Mouse (Mus musculus): ENCODE data around the gene Tnrc18. TPM values are rescaled to one million over a fixed set of nuclear protein-coding genes. Genes with fewer than 3 reads are reported as not detected.

The Tnrc18 gene
- polyA plus RNA-seq, 1 experiment from 2014 or later: 32.5 TPM

DNA sequence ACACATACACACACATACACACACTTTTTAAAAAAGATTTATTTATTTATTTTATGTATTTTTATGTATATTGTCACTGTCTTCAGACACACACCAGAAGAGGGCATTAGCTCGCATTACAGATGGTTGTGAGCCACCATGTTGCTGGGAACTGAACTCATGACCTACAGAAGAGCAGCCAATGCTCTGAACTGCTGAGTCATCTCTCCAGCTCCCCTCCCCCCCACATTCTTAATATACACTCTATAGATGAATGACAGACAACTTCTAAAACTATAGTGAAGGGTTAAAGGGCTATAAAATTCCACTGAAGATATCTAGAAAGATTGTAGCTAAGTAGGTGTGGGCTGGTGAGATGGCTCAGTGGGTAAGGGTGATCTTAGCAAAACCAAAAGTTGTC, 13.7 kb downstream of the Tnrc18 start:
- DNase-seq (ENCODE audit: low spot score) (no peak), ATAC-seq (ENCODE audit: insufficient read depth, low FRiP score, low TSS enrichment) (no peak)
- 82% methylated on average over 1 of the region's 1 CpGs for WGBS
- Histone ChIP-seq H3K4me1 (ENCODE audit: control insufficient read depth, insufficient read depth, low read length) (peaks cover 19% of the 10 kb centered on the region), H3K27ac (ENCODE audit: low read depth, low read length) (no peak overlapping the region), H3K9me3 (ENCODE audit: control insufficient read depth, low read length) (no peaks in the 10 kb centered on the region), H3K27me3 (ENCODE audit: control insufficient read depth, insufficient read depth, low read length) (no peaks in the 10 kb centered on the region), H3K4me2 (ENCODE audit: low read depth) (no peak overlapping the region), H3K4me3 (ENCODE audit: low read depth, low read length) (no peak overlapping the region), H3K36me3 (ENCODE audit: control insufficient read depth, insufficient read depth, low read length) (peaks cover 9% of the 10 kb centered on the region), H3K9ac (ENCODE audit: low read length) (no peak overlapping the region)

DNA sequence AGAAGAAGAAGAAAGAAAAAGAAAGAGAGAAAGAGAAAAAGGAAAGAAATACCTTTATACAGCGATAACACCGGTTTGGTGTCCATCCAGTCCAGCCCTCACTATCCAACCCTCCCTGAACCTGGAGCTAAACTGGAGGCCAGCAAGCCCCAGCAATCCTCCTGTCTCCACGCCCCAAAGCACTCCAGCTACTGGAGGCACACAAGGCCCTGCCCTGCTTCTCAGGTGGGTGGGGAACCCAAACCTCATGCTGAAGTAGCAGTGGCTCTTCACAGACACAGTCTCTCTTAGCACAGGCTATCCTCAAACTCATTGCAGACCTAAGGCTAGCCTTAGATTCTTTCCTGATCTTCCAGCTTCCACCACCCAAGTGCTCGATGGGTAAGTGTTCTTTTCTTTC, 14.6 kb downstream of the Tnrc18 start:
- Histone ChIP-seq H3K4me1 (ENCODE audit: control insufficient read depth, insufficient read depth, low read length) (peaks cover 19% of the 10 kb centered on the region), H3K9ac (ENCODE audit: low read length) (no peak overlapping the region), H3K27ac (ENCODE audit: low read depth, low read length) (no peak overlapping the region), H3K36me3 (ENCODE audit: control insufficient read depth, insufficient read depth, low read length) (peaks cover 9% of the 10 kb centered on the region), H3K27me3 (ENCODE audit: control insufficient read depth, insufficient read depth, low read length) (no peaks in the 10 kb centered on the region), H3K4me3 (ENCODE audit: low read depth, low read length) (no peak overlapping the region), H3K9me3 (ENCODE audit: control insufficient read depth, low read length) (no peaks in the 10 kb centered on the region), H3K4me2 (ENCODE audit: low read depth) (no peak overlapping the region)
- 83% methylated on average over 4 of the region's 4 CpGs for WGBS
- no peak for DNase-seq (ENCODE audit: low spot score)
- no peak for ATAC-seq (ENCODE audit: insufficient read depth, low FRiP score, low TSS enrichment)

DNA sequence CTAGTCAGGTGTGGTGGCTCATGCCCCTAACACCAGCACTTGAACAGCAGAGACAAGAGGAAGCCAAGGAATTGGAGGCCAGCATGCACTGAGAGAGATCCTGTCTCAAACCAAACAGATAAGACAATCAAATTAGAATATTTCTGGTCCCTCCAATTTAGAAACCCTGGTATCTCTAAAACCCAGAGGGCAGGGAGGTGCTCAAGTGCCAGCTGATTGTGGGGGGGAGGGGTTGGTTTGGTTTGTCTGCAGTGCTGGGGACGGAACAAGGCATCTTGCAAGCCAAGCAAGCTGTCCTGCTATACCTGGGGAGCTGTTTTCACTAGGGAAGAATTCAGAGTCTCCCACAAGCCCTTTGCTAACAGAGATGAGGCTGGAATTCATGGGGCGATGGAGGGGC, 15.5 kb downstream of the Tnrc18 start:
- Histone ChIP-seq H3K36me3 (ENCODE audit: control insufficient read depth, insufficient read depth, low read length) (peaks cover 7% of the 10 kb centered on the region), H3K9me3 (ENCODE audit: control insufficient read depth, low read length) (no peaks in the 10 kb centered on the region), H3K27ac (ENCODE audit: low read depth, low read length) (no peak overlapping the region), H3K4me2 (ENCODE audit: low read depth) (no peak overlapping the region), H3K9ac (ENCODE audit: low read length) (no peak overlapping the region), H3K4me1 (ENCODE audit: control insufficient read depth, insufficient read depth, low read length) (peaks cover 19% of the 10 kb centered on the region), H3K27me3 (ENCODE audit: control insufficient read depth, insufficient read depth, low read length) (no peaks in the 10 kb centered on the region), H3K4me3 (ENCODE audit: low read depth, low read length) (no peak overlapping the region)
- DNase-seq (ENCODE audit: low spot score) (no peak), ATAC-seq (ENCODE audit: insufficient read depth, low FRiP score, low TSS enrichment) (no peak)
- 69% methylated on average over 2 of the region's 2 CpGs for WGBS

DNA sequence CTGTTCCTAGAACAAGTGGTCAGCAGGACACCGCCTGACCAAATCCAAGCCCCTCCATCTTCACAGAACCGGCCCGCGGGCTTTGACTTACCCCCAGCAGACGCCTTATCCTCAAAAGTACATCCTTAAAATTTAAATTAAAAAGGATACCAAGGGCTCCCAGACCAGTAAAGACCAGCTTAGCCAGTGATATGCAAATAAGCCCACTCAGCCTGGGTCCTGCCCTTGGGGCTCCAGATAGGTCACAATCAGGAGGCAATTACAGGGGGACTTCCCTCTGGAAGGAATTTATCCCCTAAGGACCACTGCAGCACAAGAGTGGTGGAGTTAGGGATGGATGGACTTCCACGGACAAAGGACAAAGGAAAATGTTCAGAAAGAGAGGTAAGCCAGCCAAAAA, 16.8 kb downstream of the Tnrc18 start:
- Histone ChIP-seq H3K27me3 (ENCODE audit: control insufficient read depth, insufficient read depth, low read length) (no peaks in the 10 kb centered on the region), H3K9ac (ENCODE audit: low read length) (no peak overlapping the region), H3K4me2 (ENCODE audit: low read depth) (no peak overlapping the region), H3K9me3 (ENCODE audit: control insufficient read depth, low read length) (no peaks in the 10 kb centered on the region), H3K4me3 (ENCODE audit: low read depth, low read length) (no peak overlapping the region), H3K27ac (ENCODE audit: low read depth, low read length) (no peak overlapping the region), H3K36me3 (ENCODE audit: control insufficient read depth, insufficient read depth, low read length) (peaks cover 3% of the 10 kb centered on the region; the same call in 1 of the 2 replicates), H3K4me1 (ENCODE audit: control insufficient read depth, insufficient read depth, low read length) (peaks cover 19% of the 10 kb centered on the region)
- DNase-seq (ENCODE audit: low spot score) (no peak), ATAC-seq (ENCODE audit: insufficient read depth, low FRiP score, low TSS enrichment) (no peak)
- WGBS: 24% methylated on average over 6 of the region's 6 CpGs

DNA sequence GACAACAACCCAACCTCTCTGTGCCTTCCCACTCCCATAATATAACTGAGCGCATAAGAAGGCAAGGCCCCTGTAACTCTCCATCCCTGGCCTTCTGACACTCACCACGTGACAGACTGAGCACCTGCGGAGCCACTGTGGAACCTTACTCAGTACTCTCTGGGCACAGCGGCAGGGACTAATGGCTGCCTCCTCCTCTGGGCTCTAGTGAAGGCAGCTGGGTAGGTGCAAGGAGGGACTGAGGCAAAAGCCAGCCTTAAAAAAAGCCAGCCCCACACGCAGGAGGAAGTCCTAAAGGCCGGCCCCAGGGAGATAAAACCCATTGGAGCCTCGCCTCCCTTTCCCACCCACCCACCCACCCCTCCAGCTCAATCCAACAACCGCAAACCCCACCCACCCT, 17.3 kb downstream of the Tnrc18 start:
- Histone ChIP-seq H3K27ac (ENCODE audit: low read depth, low read length) (no peak overlapping the region), H3K4me3 (ENCODE audit: low read depth, low read length) (no peak overlapping the region), H3K4me2 (ENCODE audit: low read depth) (no peak overlapping the region), H3K36me3 (ENCODE audit: control insufficient read depth, insufficient read depth, low read length) (peaks cover 3% of the 10 kb centered on the region; the same call in 1 of the 2 replicates), H3K9me3 (ENCODE audit: control insufficient read depth, low read length) (no peaks in the 10 kb centered on the region), H3K9ac (ENCODE audit: low read length) (no peak overlapping the region), H3K4me1 (ENCODE audit: control insufficient read depth, insufficient read depth, low read length) (peaks cover 19% of the 10 kb centered on the region), H3K27me3 (ENCODE audit: control insufficient read depth, insufficient read depth, low read length) (no peaks in the 10 kb centered on the region)
- no peak for ATAC-seq (ENCODE audit: insufficient read depth, low FRiP score, low TSS enrichment)
- 22% methylated on average over 8 of the region's 8 CpGs for WGBS
- DNase-seq (ENCODE audit: low spot score): no peak

DNA sequence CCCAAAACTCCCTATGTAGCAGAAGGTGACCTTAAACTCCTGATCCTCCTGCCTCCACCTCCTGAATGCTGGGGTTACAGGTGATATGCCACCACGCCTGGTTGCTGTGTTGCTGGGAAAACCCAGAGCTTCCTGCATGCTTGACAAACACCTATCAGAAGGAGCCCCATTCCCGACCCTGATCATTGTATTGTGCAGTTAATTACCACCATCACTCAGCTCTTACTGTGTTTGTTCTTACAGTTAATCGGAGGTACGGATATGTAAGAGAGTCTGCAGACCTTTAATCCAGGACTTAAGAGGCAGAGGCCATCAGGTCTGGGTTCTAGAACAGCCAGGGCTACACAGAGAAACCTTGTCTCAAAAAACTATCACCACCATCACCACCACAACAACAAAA, 18.2 kb downstream of the Tnrc18 start:
- no peak overlapping the region for H3K4me2 ChIP-seq (ENCODE audit: low read depth)
- H3K27me3 ChIP-seq (ENCODE audit: control insufficient read depth, insufficient read depth, low read length): no peaks in the 10 kb centered on the region
- 73% methylated on average over 4 of the region's 4 CpGs for WGBS
- DNase-seq (ENCODE audit: low spot score) (no peak), ATAC-seq (ENCODE audit: insufficient read depth, low FRiP score, low TSS enrichment) (no peak)
- H3K9me3 ChIP-seq (ENCODE audit: control insufficient read depth, low read length): no peaks in the 10 kb centered on the region
- peaks cover 3% of the 10 kb centered on the region; the same call in 1 of the 2 replicates for H3K36me3 ChIP-seq (ENCODE audit: control insufficient read depth, insufficient read depth, low read length)
- peaks cover 14% of the 10 kb centered on the region for H3K4me1 ChIP-seq (ENCODE audit: control insufficient read depth, insufficient read depth, low read length)
- no peak overlapping the region for H3K4me3 ChIP-seq (ENCODE audit: low read depth, low read length)
- H3K9ac ChIP-seq (ENCODE audit: low read length): no peak overlapping the region
- H3K27ac ChIP-seq (ENCODE audit: low read depth, low read length): no peak overlapping the region

DNA sequence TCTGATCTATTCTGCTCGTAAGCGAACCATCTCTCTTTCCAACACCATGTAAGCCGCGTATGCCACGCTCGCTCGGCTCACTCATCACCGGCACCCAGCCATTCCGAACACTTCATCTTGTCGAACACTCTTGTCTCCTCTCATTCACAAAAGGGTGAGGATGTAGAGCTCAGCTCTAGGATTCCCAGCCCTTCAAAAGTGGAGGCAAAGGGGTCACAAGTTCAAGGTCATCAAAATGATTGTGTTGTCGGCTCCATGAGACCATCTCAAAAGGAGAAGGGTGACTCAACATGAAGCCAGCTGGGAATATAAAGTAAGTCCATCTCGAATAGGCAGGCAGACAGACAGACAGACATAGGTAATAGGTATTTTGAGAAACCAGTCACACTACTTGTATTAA, 19.3 kb downstream of the Tnrc18 start:
- Histone ChIP-seq H3K27me3 (ENCODE audit: control insufficient read depth, insufficient read depth, low read length) (no peaks in the 10 kb centered on the region), H3K4me2 (ENCODE audit: low read depth) (no peak overlapping the region), H3K9ac (ENCODE audit: low read length) (no peak overlapping the region), H3K4me3 (ENCODE audit: low read depth, low read length) (no peak overlapping the region), H3K27ac (ENCODE audit: low read depth, low read length) (no peak overlapping the region), H3K9me3 (ENCODE audit: control insufficient read depth, low read length) (no peaks in the 10 kb centered on the region), H3K4me1 (ENCODE audit: control insufficient read depth, insufficient read depth, low read length) (peaks cover 13% of the 10 kb centered on the region), H3K36me3 (ENCODE audit: control insufficient read depth, insufficient read depth, low read length) (peaks cover 3% of the 10 kb centered on the region; the same call in 1 of the 2 replicates)
- WGBS: 85% methylated on average over 12 of the region's 12 CpGs
- DNase-seq (ENCODE audit: low spot score) (no peak), ATAC-seq (ENCODE audit: insufficient read depth, low FRiP score, low TSS enrichment) (no peak)

DNA sequence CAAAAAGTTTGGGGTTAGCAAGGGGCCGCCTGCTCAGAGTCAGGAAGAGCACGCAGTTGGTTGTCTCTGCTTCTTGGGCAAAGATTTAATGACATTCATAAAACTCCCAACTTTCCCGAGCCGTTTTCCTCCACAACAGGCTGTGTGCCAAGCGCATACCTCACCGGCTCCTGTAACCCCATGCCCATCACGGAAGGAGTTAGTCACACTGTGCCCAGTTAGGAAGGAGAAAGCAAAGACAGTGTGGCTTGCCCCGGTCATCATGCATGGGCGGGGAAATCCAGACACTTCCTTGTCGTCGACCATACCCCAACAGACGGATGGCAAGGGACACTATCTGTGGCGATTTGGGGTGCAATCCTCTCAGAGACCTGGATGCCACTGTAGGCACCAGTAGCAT, 19.8 kb downstream of the Tnrc18 start:
- Histone ChIP-seq H3K9ac (ENCODE audit: low read length) (no peak overlapping the region), H3K27me3 (ENCODE audit: control insufficient read depth, insufficient read depth, low read length) (no peaks in the 10 kb centered on the region), H3K4me2 (ENCODE audit: low read depth) (no peak overlapping the region), H3K36me3 (ENCODE audit: control insufficient read depth, insufficient read depth, low read length) (peaks cover 8% of the 10 kb centered on the region), H3K27ac (ENCODE audit: low read depth, low read length) (no peak overlapping the region), H3K4me3 (ENCODE audit: low read depth, low read length) (no peak overlapping the region), H3K4me1 (ENCODE audit: control insufficient read depth, insufficient read depth, low read length) (peaks cover 13% of the 10 kb centered on the region), H3K9me3 (ENCODE audit: control insufficient read depth, low read length) (no peaks in the 10 kb centered on the region)
- WGBS: 93% methylated on average over 13 of the region's 13 CpGs
- DNase-seq (ENCODE audit: low spot score) (no peak), ATAC-seq (ENCODE audit: insufficient read depth, low FRiP score, low TSS enrichment) (no peak)

DNA sequence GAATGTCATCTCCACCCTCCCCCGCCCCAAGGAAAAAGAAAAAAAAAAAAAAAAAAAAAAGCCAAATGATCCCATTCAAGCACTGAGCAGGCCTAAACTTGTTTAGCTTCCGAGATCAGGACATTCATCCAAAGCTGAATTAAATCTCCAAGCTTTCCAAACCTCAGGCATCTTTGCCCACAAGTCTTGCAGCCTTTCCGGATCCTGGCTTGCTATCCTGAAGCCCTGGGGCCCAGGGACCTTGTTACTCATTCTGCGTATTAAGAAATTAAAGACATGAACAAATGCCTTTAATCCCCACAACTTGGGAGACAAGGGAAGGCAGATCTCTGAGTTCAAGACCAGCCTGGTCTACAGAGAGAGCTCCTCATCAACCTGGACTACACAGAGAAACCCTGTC, 20.5 kb downstream of the Tnrc18 start:
- ATAC-seq (ENCODE audit: insufficient read depth, low FRiP score, low TSS enrichment): no peak
- Histone ChIP-seq H3K27ac (ENCODE audit: low read depth, low read length) (no peak overlapping the region), H3K9me3 (ENCODE audit: control insufficient read depth, low read length) (no peaks in the 10 kb centered on the region), H3K4me1 (ENCODE audit: control insufficient read depth, insufficient read depth, low read length) (peaks cover 13% of the 10 kb centered on the region), H3K9ac (ENCODE audit: low read length) (no peak overlapping the region), H3K4me3 (ENCODE audit: low read depth, low read length) (no peak overlapping the region), H3K4me2 (ENCODE audit: low read depth) (no peak overlapping the region), H3K36me3 (ENCODE audit: control insufficient read depth, insufficient read depth, low read length) (peaks cover 8% of the 10 kb centered on the region), H3K27me3 (ENCODE audit: control insufficient read depth, insufficient read depth, low read length) (no peaks in the 10 kb centered on the region)
- WGBS: 94% methylated on average over 4 of the region's 4 CpGs
- DNase-seq (ENCODE audit: low spot score): no peak
